Mouse (Mus musculus) gastrocnemius, adult 18-20 months (tissue): ENCODE measurements around the gene Idh3g. TPM values are rescaled to one million over a fixed set of nuclear protein-coding genes. Genes with fewer than 3 reads are reported as not detected.
"Not testable (repeated sequence)": the region's sequence is repeated elsewhere in the genome, so short reads cannot be mapped to it uniquely, and the experiment has no call there.

Experiments used
- DNase-seq: peaks from one replicate; pipeline ENCODE4 v3.0.0; 2021; ENCODE audit warnings: low spot score
- total RNA-seq, 2 experiments: library from RNA; stranded (reverse); gene quantifications; 2 replicates each; pipeline ENCODE4 v1.2.3; 2021

Gene Idh3g
- total RNA-seq, 2 experiments from 2014 or later: 375 to 389 TPM

DNA sequence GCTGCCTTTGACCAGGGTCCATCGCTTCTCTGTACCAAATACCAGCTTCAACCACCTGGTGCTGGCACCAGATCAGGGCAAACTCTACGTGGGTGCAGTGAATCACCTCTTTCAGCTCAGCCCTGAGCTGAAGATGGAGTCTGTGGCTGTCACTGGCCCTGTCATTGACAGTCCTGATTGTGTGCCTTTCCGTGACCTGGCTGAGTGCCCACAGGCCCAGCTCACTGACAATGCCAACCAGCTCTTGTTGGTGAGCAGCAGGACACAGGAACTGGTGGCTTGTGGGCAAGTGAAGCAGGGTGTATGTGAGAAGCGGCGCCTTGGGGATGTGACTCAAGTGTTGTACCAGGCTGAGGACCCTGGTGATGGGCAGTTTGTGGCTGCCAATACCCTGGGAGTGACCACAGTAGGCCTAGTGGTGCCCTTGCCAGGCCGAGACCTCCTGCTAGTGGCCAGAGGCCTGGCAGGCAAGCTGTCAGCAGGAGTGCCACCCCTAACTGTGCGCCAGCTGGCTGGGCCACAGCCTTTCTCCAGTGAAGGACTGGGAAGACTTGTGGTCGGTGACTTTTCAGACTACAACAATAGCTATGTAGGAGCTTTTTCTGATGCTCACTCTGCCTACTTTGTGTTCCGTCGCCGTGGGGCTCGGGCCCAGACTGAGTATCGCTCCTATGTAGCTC lies 27.9 kb downstream of the Idh3g start:
- DNase-seq: no peak

DNA sequence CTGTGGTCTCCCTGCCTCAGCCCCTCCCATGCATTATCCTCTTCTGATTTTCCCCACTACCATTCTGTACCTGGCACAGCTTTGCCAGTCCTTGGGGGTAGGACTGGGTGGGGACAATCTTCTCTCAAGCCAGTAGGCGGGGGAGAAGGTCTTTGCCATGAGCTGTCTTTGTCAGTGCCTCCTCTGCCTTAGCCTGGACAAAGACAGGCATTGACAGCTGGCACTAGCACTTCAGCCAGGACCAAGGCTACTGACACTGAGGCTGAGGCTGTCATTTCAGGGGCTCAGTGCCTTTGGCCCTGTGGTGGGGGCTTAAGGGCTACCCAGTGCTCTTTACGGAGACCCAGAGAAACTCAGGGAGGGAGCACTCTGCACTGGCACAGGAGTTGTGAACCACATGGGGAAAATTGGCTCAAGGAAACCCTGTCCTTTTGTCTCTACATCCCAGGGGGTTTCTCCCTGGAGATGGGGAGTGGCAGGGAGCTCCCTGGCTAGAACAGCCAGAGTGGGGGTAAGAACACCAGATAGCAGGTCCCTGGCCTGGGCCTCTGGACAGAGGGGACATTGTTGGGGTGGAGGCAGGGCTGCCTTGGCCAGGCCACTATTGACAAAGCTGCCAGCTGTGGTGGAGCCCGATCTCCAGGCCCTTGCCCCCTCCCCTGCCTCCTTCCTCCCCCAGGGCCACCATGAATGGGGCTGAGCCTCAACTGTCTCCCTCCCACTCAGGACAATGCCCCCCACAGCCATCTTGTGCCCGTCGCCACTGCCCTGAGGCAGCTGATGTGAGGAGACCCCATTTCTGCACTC lies 30.2 kb downstream of the Idh3g start, which contains the start of gene Plxnb3:
Plxnb3 (plus strand) TSS at position 757 of the 807 bp plus-strand sequence.
- DNase-seq: no peak

DNA sequence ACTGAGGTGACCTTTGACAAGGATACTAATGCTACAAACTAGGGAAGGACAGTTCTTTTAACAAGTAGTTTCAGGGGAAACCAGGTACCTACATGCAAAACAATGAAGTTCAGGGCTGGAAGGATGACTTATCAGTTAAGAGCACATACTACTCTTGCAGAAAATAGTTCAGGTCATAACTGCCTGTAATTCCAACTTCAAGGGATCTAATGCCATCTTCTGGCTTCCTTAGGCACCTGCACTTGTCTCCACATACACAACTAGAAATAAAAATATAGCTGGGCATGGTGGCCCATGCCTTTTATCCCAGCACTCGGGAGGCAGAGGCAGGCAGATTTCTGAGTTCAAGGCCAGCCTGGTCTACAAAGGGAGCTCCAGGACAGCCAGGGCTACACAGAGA lies 37.7 kb downstream of the Idh3g start:
- DNase-seq: no peak

DNA sequence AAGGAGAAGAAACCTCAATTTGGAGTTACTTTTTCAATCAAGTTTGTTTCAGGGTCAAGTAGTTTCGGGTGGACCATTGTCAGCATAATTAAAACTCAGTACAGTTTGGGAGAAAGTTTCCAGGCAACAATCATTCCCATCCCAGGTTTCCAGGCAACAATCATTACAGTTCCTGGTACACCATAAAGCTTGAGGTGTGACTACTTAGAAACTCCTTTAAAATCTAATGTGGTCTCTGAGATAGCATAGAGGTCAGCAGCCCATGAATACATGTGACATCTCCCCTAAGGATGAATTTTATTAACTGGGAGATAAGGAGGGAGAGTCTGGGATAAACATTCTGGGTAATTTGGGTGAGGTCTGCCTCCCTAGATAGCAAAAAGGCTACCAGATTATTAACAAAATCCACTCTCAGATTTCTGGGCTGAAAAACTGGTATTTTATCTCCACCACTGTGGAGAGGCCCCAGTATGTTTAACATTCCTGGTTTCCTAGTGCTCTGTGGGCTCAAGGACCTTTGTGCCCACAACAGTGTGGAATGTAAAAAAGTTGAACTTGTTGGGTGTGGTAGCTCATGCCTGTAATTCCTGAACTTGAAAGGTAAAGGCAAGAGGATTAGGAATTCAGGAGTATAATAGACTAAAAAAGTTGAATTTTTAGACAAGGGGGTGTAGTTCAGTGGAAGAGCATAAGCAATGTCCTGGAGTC lies 41.8 kb downstream of the Idh3g start:
- DNase-seq: no peak

DNA sequence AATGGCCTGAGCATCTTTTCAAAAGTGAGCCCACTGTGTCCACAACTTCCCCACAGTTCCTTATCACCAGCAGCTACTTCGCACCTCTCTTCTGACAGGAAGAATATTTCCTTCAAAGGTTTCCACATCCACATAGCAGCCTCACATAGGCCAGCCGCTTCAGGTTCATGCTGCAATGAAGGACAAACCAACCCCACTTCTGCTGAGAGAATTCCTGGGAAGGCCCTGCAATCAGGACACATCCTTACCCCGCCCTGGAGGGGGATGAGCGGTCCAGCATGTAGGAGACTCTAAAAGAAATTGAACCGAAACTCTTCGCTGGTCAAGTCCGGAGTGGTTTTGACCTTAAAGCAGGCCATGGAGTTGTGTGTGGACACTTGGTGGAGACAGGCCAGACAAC lies 46.9 kb downstream of the Idh3g start:
- DNase-seq: not testable (repeated sequence)

DNA sequence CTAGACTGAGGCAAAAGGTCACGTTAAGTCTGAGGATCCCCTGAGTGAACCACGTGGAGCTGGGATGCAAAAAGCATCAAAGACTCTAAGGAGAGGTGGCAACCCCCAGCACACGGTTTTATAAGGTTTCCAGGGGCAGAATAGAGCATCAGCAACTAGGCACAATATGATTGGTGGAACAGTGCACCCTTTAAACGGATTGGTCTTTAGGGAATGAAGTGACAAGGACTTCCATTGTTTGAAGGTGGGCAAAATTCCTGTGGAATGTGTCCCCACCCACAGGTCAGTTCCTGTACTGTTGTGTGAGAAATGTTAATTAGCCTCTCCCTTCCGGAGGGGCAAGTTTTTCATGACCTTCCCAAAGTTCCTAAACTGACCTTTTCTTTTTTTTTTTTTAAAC lies 47.5 kb downstream of the Idh3g start:
- no peak for DNase-seq

DNA sequence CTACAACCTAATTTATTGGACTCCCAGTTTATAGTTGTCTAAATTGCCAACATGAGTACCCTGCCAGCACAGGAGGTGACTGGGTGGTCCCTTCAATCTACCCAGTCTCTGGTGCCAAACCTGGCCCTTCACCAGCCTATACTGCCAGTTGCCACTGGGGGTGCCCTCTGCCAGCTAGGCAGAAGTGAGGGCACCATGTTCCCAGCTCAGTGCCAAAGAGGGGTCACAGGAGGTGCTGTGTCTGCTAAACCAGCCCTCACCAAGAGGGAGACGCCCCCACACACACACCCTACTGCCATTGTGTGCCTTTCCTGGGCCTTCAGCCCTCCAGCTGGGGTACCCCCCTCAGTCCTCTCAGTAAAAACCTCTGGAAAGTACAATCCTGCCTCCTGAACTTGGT lies 48.5 kb downstream of the Idh3g start:
- no peak for DNase-seq

DNA sequence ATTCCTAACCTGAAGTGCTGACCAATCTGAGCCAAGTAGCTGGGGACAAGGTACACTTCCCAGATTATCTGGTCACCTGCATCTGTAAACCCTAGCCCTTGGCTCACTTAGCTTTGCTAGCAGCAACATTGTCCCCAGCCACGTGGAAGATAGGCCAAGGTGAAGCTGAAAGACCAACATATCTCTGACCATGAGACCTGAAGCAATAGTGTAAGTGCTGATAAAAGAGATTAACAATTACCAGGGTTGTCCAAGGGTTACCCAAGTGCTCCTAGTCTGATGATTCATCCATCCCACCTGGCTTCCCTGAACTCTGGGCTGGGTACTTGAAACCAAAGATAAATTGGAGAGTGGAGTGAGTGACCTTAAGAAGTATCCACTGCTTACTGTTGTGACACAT lies 55.8 kb downstream of the Idh3g start:
- DNase-seq: no peak

Other genes with a start within 250 kb of the Idh3g start
- not detected for gene Dusp9, start 147.5 kb downstream of the Idh3g start, total RNA-seq
- gene Pnck, start 126.8 kb downstream of the Idh3g start, total RNA-seq: 10 to 100 TPM in 1 of 2 experiments, 1 to 10 TPM in 1; 8.6 to 11.6 TPM
- gene Slc6a8, start 113.7 kb downstream of the Idh3g start, total RNA-seq: 100 to 1,000 TPM; 108 to 141 TPM
- 10 to 100 TPM; 54.2 to 63.8 TPM for gene Bcap31, start 70.7 kb downstream of the Idh3g start, total RNA-seq
- gene Abcd1, start 70.3 kb downstream of the Idh3g start, total RNA-seq: 10 to 100 TPM; 18.7 to 21.2 TPM
- gene Plxnb3, start 29.8 kb downstream of the Idh3g start, total RNA-seq: under 1 TPM; 0.68 to 0.69 TPM
- 10 to 100 TPM; 34.1 to 35.2 TPM for gene Srpk3, start 12.5 kb downstream of the Idh3g start, total RNA-seq
- gene Ssr4, start 131 bp upstream of the Idh3g start, total RNA-seq: 10 to 100 TPM; 70.2 to 76.6 TPM
- gene Pdzd4, start 38.1 kb upstream of the Idh3g start, total RNA-seq: 1 to 10 TPM in 1 of 2 experiments, under 1 TPM in 1; 0.66 to 1.0 TPM
- gene Avpr2, start 105.2 kb upstream of the Idh3g start, total RNA-seq: not detected
- 1 to 10 TPM; 1.5 to 2.7 TPM for gene L1cam, start 109.2 kb upstream of the Idh3g start, total RNA-seq
- under 1 TPM; 0.33 to 0.43 TPM for gene Arhgap4, start 135.0 kb upstream of the Idh3g start, total RNA-seq
- gene Naa10, start 135.0 kb upstream of the Idh3g start, total RNA-seq: 10 to 100 TPM; 50.2 to 56.5 TPM
- 1 to 10 TPM; 1.6 to 2.0 TPM for gene Renbp, start 144.0 kb upstream of the Idh3g start, total RNA-seq
- gene Hcfc1, start 179.5 kb upstream of the Idh3g start, total RNA-seq: 10 to 100 TPM; 30.2 to 31.9 TPM
- 10 to 100 TPM; 35.6 to 36.1 TPM for gene Irak1, start 237.0 kb upstream of the Idh3g start, total RNA-seq